Mouse (Mus musculus): ENCODE data around the gene Olfr850.

Olfr850 gene

GRCm38 (mm10) chr9:19478148-19478547 lies at the start of gene Olfr850:
Gene Olfr850 (minus strand): TSS chr9:19478248.
- DNase-seq, result no peak

- DNase-seq, result no peak
Observed at GRCm38 (mm10) chr9:19492995-19493394, 14.9 kb upstream of the Olfr850 start, which contains the start of gene Olfr851. Gene Olfr851 (plus strand): TSS chr9:19493295.

GRCm38 (mm10) chr9:19439966-19440365 lies 38.1 kb downstream of the Olfr850 start, which contains the start of gene Olfr849:
Gene Olfr849 (plus strand): TSS chr9:19440266.
- no peak for DNase-seq
